Mouse (Mus musculus): ENCODE measurements at regions not wholly inside any gene's neighbourhood (a gene's known extent, or its start where the extent isn't known, plus 50 kb on each side); places are given as distances from the start of the nearest gene placed in this dataset.

- TF ChIP-seq MAX (IDR thresholded peaks at IDR 0.05; ENCODE audit: low read length) (no peak), POLR2A (IDR thresholded peaks at IDR 0.05; ENCODE audit: control insufficient read depth in 1 of 2, insufficient read depth in 1 of 2, low read depth in 1 of 2, low read length in 2 of 2, poor library complexity in 1 of 2) (no peak), CTCF (IDR thresholded peaks at IDR 0.05 in 2 of 3, conservative IDR thresholded peaks at IDR 0.05 in 1 of 3; ENCODE audit: control insufficient read depth in 1 of 3, insufficient read depth in 1 of 3, low read depth in 2 of 3, low read length in 3 of 3, poor library complexity in 1 of 3, severe bottlenecking in 1 of 3) (no peak), BHLHE40 (IDR thresholded peaks at IDR 0.05; ENCODE audit: borderline replicate concordance, low read depth, low read length) (no peak), USF1 (IDR thresholded peaks at IDR 0.05; ENCODE audit: low read depth, low read length) (no peak), GATA1 (IDR thresholded peaks at IDR 0.05; ENCODE audit: low read depth, low read length) (no peak), ZMIZ1 (IDR thresholded peaks at IDR 0.05; ENCODE audit: low read depth, low read length) (no peak), ZKSCAN1 (IDR thresholded peaks at IDR 0.05; ENCODE audit: low read depth, low read length) (no peak), EP300 (IDR thresholded peaks at IDR 0.05; ENCODE audit: low read depth in 1 of 2, low read length in 2 of 2) (no peak)
These were observed 71.5 kb downstream of the Amer2 start for GRCm38 (mm10) chr14:60444552-60444937.

All from MEL (cell line).